Mouse (Mus musculus): ENCODE measurements around the gene Pdcd2l.

GRCm38 (mm10) chr7:34213281-34213680 is 16.8 kb upstream of the Pdcd2l start:
- TF ChIP-seq POLR2A (IDR thresholded peaks at IDR 0.05; ENCODE audit: low read depth, low read length) (no peak), CTCF (conservative IDR thresholded peaks at IDR 0.05; ENCODE audit: insufficient read depth, insufficient read length, low read depth, low read length) (no peak)

All from kidney, adult 2 months (tissue).